Mouse (Mus musculus): ENCODE data around the gene Stard13. TPM values are rescaled to one million over a fixed set of nuclear protein-coding genes. Genes with fewer than 3 reads are reported as not detected.

The Stard13 gene
- polyA plus RNA-seq, 1 experiment from 2014 or later = 8.5 TPM

GRCm38 (mm10) chr5:151247115-151247875 lies 13.7 kb upstream of the Stard13 start:
- Histone ChIP-seq H3K9me3 (no peaks in the 10 kb centered on the region), H3K36me3 (no peaks in the 10 kb centered on the region), H3K27ac (replicated peaks) (peak overlapping the region; percentile 42), H3K4me2 (no peak overlapping the region), H3K9ac (no peak overlapping the region), H3K4me1 (replicated peaks) (peaks cover 27% of the 10 kb centered on the region), H3K27me3 (no peaks in the 10 kb centered on the region), H3K4me3 (no peak overlapping the region)
- WGBS = 50% methylated on average over 11 of the region's 11 CpGs
- no peak for ATAC-seq (ENCODE audit: low read depth)

- Histone ChIP-seq H3K9me3 (no peaks in the 10 kb centered on the region), H3K4me2 (no peak overlapping the region), H3K27me3 (no peaks in the 10 kb centered on the region), H3K4me3 (no peak overlapping the region), H3K4me1 (replicated peaks) (peaks cover 27% of the 10 kb centered on the region), H3K36me3 (no peaks in the 10 kb centered on the region), H3K27ac (replicated peaks) (no peak overlapping the region), H3K9ac (no peak overlapping the region)
- ATAC-seq (ENCODE audit: low read depth) = no peak
- 68% methylated on average over 2 of the region's 2 CpGs for WGBS
These were observed 12.7 kb upstream of the Stard13 start for GRCm38 (mm10) chr5:151246287-151246686.

- no peak for ATAC-seq (ENCODE audit: low read depth)
- H3K9ac ChIP-seq = no peak overlapping the region
- 93% methylated on average over 5 of the region's 5 CpGs for WGBS
- H3K27me3 ChIP-seq = no peaks in the 10 kb centered on the region
- H3K4me1 ChIP-seq (replicated peaks) = peaks cover 27% of the 10 kb centered on the region
- H3K4me3 ChIP-seq = no peak overlapping the region
- no peak overlapping the region for H3K4me2 ChIP-seq
- no peaks in the 10 kb centered on the region for H3K36me3 ChIP-seq
- H3K27ac ChIP-seq (replicated peaks) = no peak overlapping the region
- no peaks in the 10 kb centered on the region for H3K9me3 ChIP-seq
These were observed 11.9 kb upstream of the Stard13 start for GRCm38 (mm10) chr5:151245571-151245970.

- no peak overlapping the region for H3K27ac ChIP-seq (replicated peaks)
- H3K4me3 ChIP-seq = no peak overlapping the region
- H3K4me2 ChIP-seq = no peak overlapping the region
- ATAC-seq (ENCODE audit: low read depth) = no peak
- no peaks in the 10 kb centered on the region for H3K9me3 ChIP-seq
- no peak overlapping the region for H3K9ac ChIP-seq
- H3K27me3 ChIP-seq = peaks cover 7% of the 10 kb centered on the region
- H3K36me3 ChIP-seq = no peaks in the 10 kb centered on the region
- WGBS = 82% methylated on average over 9 of the region's 9 CpGs
- H3K4me1 ChIP-seq (replicated peaks) = peaks cover 4% of the 10 kb centered on the region
These were observed 5.1 kb upstream of the Stard13 start for GRCm38 (mm10) chr5:151238730-151239129.

GRCm38 (mm10) chr5:151236411-151236810 lies 2.8 kb upstream of the Stard13 start:
- no peak for ATAC-seq (ENCODE audit: low read depth)
- H3K36me3 ChIP-seq = no peaks in the 10 kb centered on the region
- H3K4me3 ChIP-seq = no peak overlapping the region
- no peaks in the 10 kb centered on the region for H3K9me3 ChIP-seq
- peaks cover 14% of the 10 kb centered on the region for H3K4me1 ChIP-seq (replicated peaks)
- peaks cover 17% of the 10 kb centered on the region for H3K27me3 ChIP-seq
- no peak overlapping the region for H3K4me2 ChIP-seq
- no peak overlapping the region for H3K27ac ChIP-seq (replicated peaks)
- 86% methylated on average over 5 of the region's 5 CpGs for WGBS
- H3K9ac ChIP-seq = no peak overlapping the region

GRCm38 (mm10) chr5:151232576-151233299 lies 898 bp downstream of the Stard13 start:
- no peak for ATAC-seq (ENCODE audit: low read depth)
- peak overlapping the region; percentile 78 for H3K9ac ChIP-seq

GRCm38 (mm10) chr5:151231861-151232260 lies 1.8 kb downstream of the Stard13 start:
- no peaks in the 10 kb centered on the region for H3K36me3 ChIP-seq
- H3K4me3 ChIP-seq = no peak overlapping the region
- H3K9ac ChIP-seq = no peak overlapping the region
- 90% methylated on average over 7 of the region's 7 CpGs for WGBS
- H3K27ac ChIP-seq (replicated peaks) = no peak overlapping the region
- peak overlapping the region; percentile 97; the same call in 1 of the 2 replicates for H3K4me2 ChIP-seq
- H3K9me3 ChIP-seq = no peaks in the 10 kb centered on the region
- H3K4me1 ChIP-seq (replicated peaks) = peaks cover 14% of the 10 kb centered on the region
- peaks cover 17% of the 10 kb centered on the region for H3K27me3 ChIP-seq
- no peak for ATAC-seq (ENCODE audit: low read depth)

More at GRCm38 (mm10) chr5:151232576-151233299, 898 bp downstream of the Stard13 start:
- peak overlapping the region; percentile 56 for H3K4me3 ChIP-seq
- peaks cover 17% of the 10 kb centered on the region for H3K27me3 ChIP-seq
- no peaks in the 10 kb centered on the region for H3K36me3 ChIP-seq
- peak overlapping the region; percentile 97 for H3K4me2 ChIP-seq
- 24% methylated on average over 10 of the region's 13 CpGs for WGBS
- no peak overlapping the region for H3K27ac ChIP-seq (replicated peaks)
- H3K4me1 ChIP-seq (replicated peaks) = peaks cover 14% of the 10 kb centered on the region
- H3K9me3 ChIP-seq = no peaks in the 10 kb centered on the region

- no peak overlapping the region for H3K27ac ChIP-seq (replicated peaks)
- no peaks in the 10 kb centered on the region for H3K9me3 ChIP-seq
- no peaks in the 10 kb centered on the region for H3K36me3 ChIP-seq
- H3K4me1 ChIP-seq (replicated peaks) = peaks cover 14% of the 10 kb centered on the region
- 82% methylated on average over 4 of the region's 4 CpGs for WGBS
- peaks cover 17% of the 10 kb centered on the region for H3K27me3 ChIP-seq
- no peak overlapping the region for H3K9ac ChIP-seq
- ATAC-seq (ENCODE audit: low read depth) = no peak
- no peak overlapping the region for H3K4me3 ChIP-seq
- no peak overlapping the region for H3K4me2 ChIP-seq
These were observed 2.2 kb downstream of the Stard13 start for GRCm38 (mm10) chr5:151231411-151231810.

GRCm38 (mm10) chr5:151230427-151230826 lies 3.2 kb downstream of the Stard13 start:
- H3K9me3 ChIP-seq = no peaks in the 10 kb centered on the region
- no peak overlapping the region for H3K4me3 ChIP-seq
- H3K4me1 ChIP-seq (replicated peaks) = peaks cover 14% of the 10 kb centered on the region
- no peak for ATAC-seq (ENCODE audit: low read depth)
- WGBS = 82% methylated on average over 4 of the region's 4 CpGs
- no peak overlapping the region for H3K27ac ChIP-seq (replicated peaks)
- H3K27me3 ChIP-seq = peaks cover 17% of the 10 kb centered on the region
- H3K4me2 ChIP-seq = no peak overlapping the region
- H3K36me3 ChIP-seq = no peaks in the 10 kb centered on the region
- no peak overlapping the region for H3K9ac ChIP-seq

- Histone ChIP-seq H3K36me3 (no peaks in the 10 kb centered on the region), H3K9me3 (no peaks in the 10 kb centered on the region), H3K4me1 (replicated peaks) (peaks cover 8% of the 10 kb centered on the region), H3K9ac (no peak overlapping the region), H3K4me3 (no peak overlapping the region), H3K27ac (replicated peaks) (no peak overlapping the region), H3K27me3 (peaks cover 8% of the 10 kb centered on the region), H3K4me2 (no peak overlapping the region)
- no peak for ATAC-seq (ENCODE audit: low read depth)
- 70% methylated on average over 13 of the region's 13 CpGs for WGBS
These were observed 5.2 kb downstream of the Stard13 start for GRCm38 (mm10) chr5:151228367-151229005.

GRCm38 (mm10) chr5:151223696-151224366 lies 9.8 kb downstream of the Stard13 start:
- no peak for ATAC-seq (ENCODE audit: low read depth)
- no peaks in the 10 kb centered on the region for H3K9me3 ChIP-seq

More at GRCm38 (mm10) chr5:151223696-151224366, 9.8 kb downstream of the Stard13 start:
- H3K4me2 ChIP-seq = no peak overlapping the region
- H3K4me3 ChIP-seq = no peak overlapping the region
- H3K36me3 ChIP-seq = no peaks in the 10 kb centered on the region
- no peak overlapping the region for H3K27ac ChIP-seq (replicated peaks)
- H3K4me1 ChIP-seq (replicated peaks) = peaks cover 1% of the 10 kb centered on the region; the same call in 1 of the 2 replicates
- H3K9ac ChIP-seq = no peak overlapping the region
- WGBS = 63% methylated on average over 4 of the region's 4 CpGs
- no peaks in the 10 kb centered on the region for H3K27me3 ChIP-seq

Data from neural tube, embryonic 13.5 days (tissue).